Mouse (Mus musculus) embryonic facial prominence, embryonic 12.5 days (tissue): ENCODE measurements around the gene 4930415O20Rik. TPM values are rescaled to one million over a fixed set of nuclear protein-coding genes. Genes with fewer than 3 reads are reported as not detected.

Source experiments
- ATAC-seq: fragments of 200-750 bp; cut with Nextera tagmentation; 2 replicates; pipeline ENCODE4 v1.8.0; 2017; ENCODE audit not compliant: insufficient number of reproducible peaks, insufficient read depth, low FRiP score, low TSS enrichment
- H3K27ac ChIP-seq: fragments of 300-500 bp; sonication (generic); 2 replicates; pipeline ENCODE4 v1.5.1; 2016; ENCODE audit warnings: mild to moderate bottlenecking
- H3K27me3 ChIP-seq: fragments of 300-500 bp; sonication (generic); 2 replicates; pipeline ENCODE4 v1.6.1; 2016; ENCODE audit warnings: mild to moderate bottlenecking, moderate library complexity
- H3K36me3 ChIP-seq: fragments of 300-500 bp; sonication (generic); 2 replicates; pipeline ENCODE4 v1.6.1; 2016; ENCODE audit warnings: mild to moderate bottlenecking
- H3K4me1 ChIP-seq: fragments of 300-500 bp; sonication (generic); 2 replicates; pipeline ENCODE4 v1.6.1; 2016
- H3K4me2 ChIP-seq: fragments of 300-500 bp; sonication (generic); replicated peaks from 2 replicates; pipeline ENCODE4 v1.6.1; 2016; ENCODE audit warnings: mild to moderate bottlenecking, moderate library complexity
- H3K4me3 ChIP-seq: fragments of 300-500 bp; sonication (generic); 2 replicates; pipeline ENCODE4 v1.5.1; 2016; ENCODE audit warnings: mild to moderate bottlenecking
- H3K9ac ChIP-seq: fragments of 300-500 bp; sonication (generic); 2 replicates; pipeline ENCODE4 v1.6.1; 2016; ENCODE audit warnings: mild to moderate bottlenecking, moderate library complexity
- H3K9me3 ChIP-seq: fragments of 300-500 bp; sonication (generic); 2 replicates; pipeline ENCODE4 v1.6.1; 2016; ENCODE audit warnings: mild to moderate bottlenecking, moderate library complexity
- WGBS: fragments of 180-500 bp; shearing (Covaris S2); methylation state at CpG from one replicate; pipeline ENCODE4 v1.1.7; 2016; 5-methylcytosine and 5-hydroxymethylcytosine counted together
- polyA plus RNA-seq: library from polyadenylated mRNA; unstranded; fragments of >200 nt; fragmentation: Nextera tagmentation; extraction: Ambion mirVana; gene quantifications from 2 replicates; pipeline ENCODE4 v1.2.1, GENCODE M21; 2016

Gene 4930415O20Rik
- polyA plus RNA-seq, 1 experiment from 2014 or later: not detected

GRCm38 (mm10) chr15:98608784-98609250 is 38.0 kb downstream of the 4930415O20Rik start:
- Histone ChIP-seq H3K27me3 (no peaks in the 10 kb centered on the region), H3K4me3 (peak overlapping the region; percentile 71), H3K4me2 (peak overlapping the region; percentile 96), H3K9ac (peak overlapping the region; percentile 94), H3K9me3 (no peaks in the 10 kb centered on the region), H3K4me1 (peaks cover 25% of the 10 kb centered on the region), H3K27ac (peak overlapping the region; percentile 77), H3K36me3 (peaks cover 9% of the 10 kb centered on the region)
- 1% methylated on average over 15 of the region's 26 CpGs for WGBS
- peak; percentile 52; the same call in 1 of the 2 replicates for ATAC-seq

DNA sequence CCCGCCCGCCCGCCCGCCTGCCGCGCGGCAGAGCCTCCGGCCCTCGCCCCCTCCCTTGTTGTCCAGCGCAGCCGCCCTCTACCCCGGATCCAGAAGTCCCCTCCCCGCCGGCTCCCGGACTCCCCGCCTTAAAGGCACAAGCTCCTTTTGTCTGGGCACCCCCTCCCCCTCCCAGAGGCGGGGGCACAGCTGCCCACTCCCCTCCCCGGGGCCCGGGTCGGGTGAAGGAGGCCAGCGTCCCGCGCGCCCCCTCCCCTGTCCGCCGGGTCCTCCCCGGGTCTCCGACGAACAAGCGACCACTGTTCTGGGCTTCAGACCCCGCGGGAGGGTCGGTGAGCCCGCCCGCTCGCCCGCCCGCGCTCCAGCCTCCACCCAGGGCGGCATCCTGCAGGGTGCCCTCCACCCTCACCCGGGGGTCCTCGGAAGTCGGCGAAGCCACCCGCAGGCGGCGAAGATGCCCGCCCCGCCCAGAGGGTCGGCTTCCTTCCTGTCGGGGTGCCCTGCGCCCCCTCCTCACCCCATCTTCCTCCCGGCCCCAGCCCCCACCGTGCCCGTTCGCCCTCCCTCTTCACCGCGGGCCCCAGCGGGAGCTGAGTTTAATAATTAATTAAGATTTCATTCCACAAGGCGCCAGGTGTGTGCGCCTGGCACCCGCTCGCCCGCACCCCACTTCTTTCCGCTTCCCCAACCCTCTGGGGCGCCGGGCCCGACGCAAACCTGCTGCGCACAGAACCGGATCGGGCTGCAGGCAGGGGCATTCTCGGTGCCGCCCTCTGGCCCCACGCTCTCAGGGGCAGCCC is 38.7 kb downstream of the 4930415O20Rik start, which contains the start of gene Adcy6:
Gene Adcy6, minus strand, starts transcription at position 746 of the 800 bp plus-strand sequence.
- Histone ChIP-seq H3K9me3 (no peaks in the 10 kb centered on the region), H3K4me2 (peak within 1 kb of the TSS; percentile 96), H3K9ac (peak within 1 kb of the TSS; percentile 94), H3K27ac (peak within 1 kb of the TSS; percentile 77), H3K4me3 (peak within 1 kb of the TSS; percentile 71), H3K36me3 (peaks cover 2% of the 10 kb centered on the region; the same call in 1 of the 2 replicates), H3K4me1 (peaks cover 27% of the 10 kb centered on the region), H3K27me3 (no peaks in the 10 kb centered on the region)
- WGBS: under 1% methylated on average over 55 of the region's 75 CpGs
- peak; percentile 79 for ATAC-seq

DNA sequence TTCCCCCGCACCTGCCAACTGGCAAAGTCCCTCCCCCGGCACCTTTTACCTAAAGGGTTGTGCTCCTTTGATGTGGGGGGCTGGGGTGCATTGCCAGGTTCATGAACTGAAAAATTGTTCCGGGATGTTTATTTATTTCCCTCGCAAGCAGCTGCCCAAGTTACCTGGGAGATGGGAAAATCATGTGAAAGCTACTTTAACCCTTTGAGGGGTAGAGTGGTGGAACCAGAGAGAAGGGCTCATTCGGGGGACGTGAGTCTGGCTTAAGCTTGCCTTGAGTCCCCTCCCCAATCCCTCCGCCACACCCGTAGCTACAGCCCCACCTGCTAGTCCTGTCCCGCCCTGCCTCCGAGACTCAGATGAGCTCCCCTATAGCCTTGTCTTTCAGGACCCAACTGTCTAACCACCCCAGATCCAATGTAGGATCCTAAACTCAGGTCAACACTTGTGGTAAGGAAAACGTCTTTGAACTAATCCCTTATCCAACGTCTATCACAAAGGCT is 39.4 kb downstream of the 4930415O20Rik start:
- Histone ChIP-seq H3K4me2 (peak overlapping the region; percentile 96), H3K27me3 (no peaks in the 10 kb centered on the region), H3K4me3 (peak overlapping the region; percentile 71), H3K9me3 (no peaks in the 10 kb centered on the region), H3K27ac (peak overlapping the region; percentile 77), H3K4me1 (peaks cover 31% of the 10 kb centered on the region), H3K36me3 (no peaks in the 10 kb centered on the region), H3K9ac (peak overlapping the region; percentile 94)
- 2% methylated on average over 12 of the region's 12 CpGs for WGBS
- no peak for ATAC-seq

GRCm38 (mm10) chr15:98612229-98612628 is 41.4 kb downstream of the 4930415O20Rik start:
- H3K9ac ChIP-seq: no peak overlapping the region
- no peaks in the 10 kb centered on the region for H3K36me3 ChIP-seq
- no peak overlapping the region for H3K4me3 ChIP-seq
- H3K4me2 ChIP-seq: no peak overlapping the region
- H3K27me3 ChIP-seq: peaks cover 4% of the 10 kb centered on the region; the same call in 1 of the 2 replicates
- ATAC-seq: no peak
- H3K9me3 ChIP-seq: no peaks in the 10 kb centered on the region
- H3K27ac ChIP-seq: no peak overlapping the region
- peaks cover 27% of the 10 kb centered on the region for H3K4me1 ChIP-seq
- 95% methylated on average over 3 of the region's 3 CpGs for WGBS

- H3K36me3 ChIP-seq: no peaks in the 10 kb centered on the region
- no peak overlapping the region for H3K4me3 ChIP-seq
- ATAC-seq: no peak; the same call in 1 of the 2 replicates
- H3K4me1 ChIP-seq: peaks cover 12% of the 10 kb centered on the region; the same call in 1 of the 2 replicates
- no peak overlapping the region for H3K4me2 ChIP-seq
- H3K27ac ChIP-seq: peak overlapping the region; percentile 36; the same call in 1 of the 2 replicates
- H3K9ac ChIP-seq: no peak overlapping the region
- 45% methylated on average over 9 of the region's 9 CpGs for WGBS
- H3K9me3 ChIP-seq: no peaks in the 10 kb centered on the region
- peaks cover 4% of the 10 kb centered on the region; the same call in 1 of the 2 replicates for H3K27me3 ChIP-seq
Measured at GRCm38 (mm10) chr15:98614551-98614950, 43.7 kb downstream of the 4930415O20Rik start.

DNA sequence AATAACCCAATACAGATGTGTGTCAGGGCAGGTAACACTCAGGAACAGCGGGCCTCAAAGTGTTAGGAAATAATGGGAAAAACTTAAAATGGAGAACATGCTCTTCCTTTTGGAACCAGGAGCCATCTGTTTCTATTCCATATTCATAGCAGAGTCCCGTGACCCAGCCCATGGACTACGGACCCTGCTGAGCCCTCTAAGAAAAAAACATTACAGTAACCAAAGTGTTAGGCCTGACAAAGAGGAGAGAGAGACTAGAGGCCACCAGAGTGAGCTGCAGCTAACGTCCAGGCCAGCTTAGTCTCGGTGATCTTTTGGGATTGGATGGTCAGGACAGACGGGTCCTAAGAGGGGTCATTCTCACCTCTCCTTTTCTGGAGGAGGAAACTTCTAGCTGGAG is 44.2 kb downstream of the 4930415O20Rik start:
- 45% methylated on average over 6 of the region's 6 CpGs for WGBS
- Histone ChIP-seq H3K27ac (peak overlapping the region; percentile 36; the same call in 1 of the 2 replicates), H3K4me1 (peaks cover 12% of the 10 kb centered on the region; the same call in 1 of the 2 replicates), H3K9ac (no peak overlapping the region), H3K36me3 (no peaks in the 10 kb centered on the region), H3K9me3 (no peaks in the 10 kb centered on the region), H3K4me2 (no peak overlapping the region), H3K27me3 (peaks cover 4% of the 10 kb centered on the region; the same call in 1 of the 2 replicates), H3K4me3 (no peak overlapping the region)
- no peak for ATAC-seq

GRCm38 (mm10) chr15:98615751-98616150 is 44.9 kb downstream of the 4930415O20Rik start:
- no peak overlapping the region for H3K27ac ChIP-seq
- ATAC-seq: no peak
- H3K27me3 ChIP-seq: peaks cover 4% of the 10 kb centered on the region; the same call in 1 of the 2 replicates
- no peak overlapping the region for H3K4me3 ChIP-seq
- H3K9ac ChIP-seq: no peak overlapping the region
- H3K9me3 ChIP-seq: no peaks in the 10 kb centered on the region
- no peak overlapping the region for H3K4me2 ChIP-seq
- H3K36me3 ChIP-seq: no peaks in the 10 kb centered on the region
- H3K4me1 ChIP-seq: peaks cover 12% of the 10 kb centered on the region; the same call in 1 of the 2 replicates
- WGBS: 65% methylated on average over 6 of the region's 6 CpGs

GRCm38 (mm10) chr15:98616362-98617175 is 45.8 kb downstream of the 4930415O20Rik start:
- H3K36me3 ChIP-seq: no peaks in the 10 kb centered on the region
- H3K9ac ChIP-seq: no peak overlapping the region
- H3K27ac ChIP-seq: no peak overlapping the region
- peaks cover 12% of the 10 kb centered on the region; the same call in 1 of the 2 replicates for H3K4me1 ChIP-seq
- ATAC-seq: no peak
- peaks cover 4% of the 10 kb centered on the region; the same call in 1 of the 2 replicates for H3K27me3 ChIP-seq
- H3K4me2 ChIP-seq: peak overlapping the region; percentile 26
- H3K4me3 ChIP-seq: no peak overlapping the region
- no peaks in the 10 kb centered on the region for H3K9me3 ChIP-seq
- 29% methylated on average over 20 of the region's 20 CpGs for WGBS

GRCm38 (mm10) chr15:98617176-98617537 is 46.4 kb downstream of the 4930415O20Rik start:
- no peak for ATAC-seq
- no peak overlapping the region for H3K27ac ChIP-seq
- under 1% methylated on average over 12 of the region's 12 CpGs for WGBS
- peaks cover 12% of the 10 kb centered on the region; the same call in 1 of the 2 replicates for H3K4me1 ChIP-seq
- H3K9me3 ChIP-seq: no peaks in the 10 kb centered on the region
- H3K27me3 ChIP-seq: peaks cover 4% of the 10 kb centered on the region; the same call in 1 of the 2 replicates
- peak overlapping the region; percentile 26 for H3K4me2 ChIP-seq
- H3K4me3 ChIP-seq: no peak overlapping the region
- H3K9ac ChIP-seq: no peak overlapping the region
- no peaks in the 10 kb centered on the region for H3K36me3 ChIP-seq

- H3K4me1 ChIP-seq: peaks cover 5% of the 10 kb centered on the region; the same call in 1 of the 2 replicates
- no peaks in the 10 kb centered on the region for H3K9me3 ChIP-seq
- 9% methylated on average over 7 of the region's 7 CpGs for WGBS
- no peak overlapping the region for H3K4me2 ChIP-seq
- H3K9ac ChIP-seq: no peak overlapping the region
- H3K4me3 ChIP-seq: no peak overlapping the region
- H3K36me3 ChIP-seq: no peaks in the 10 kb centered on the region
- no peaks in the 10 kb centered on the region for H3K27me3 ChIP-seq
- ATAC-seq: no peak
- H3K27ac ChIP-seq: no peak overlapping the region
Measured at GRCm38 (mm10) chr15:98622199-98622598, 51.4 kb downstream of the 4930415O20Rik start.

GRCm38 (mm10) chr15:98622721-98623120 is 51.9 kb downstream of the 4930415O20Rik start:
- no peaks in the 10 kb centered on the region for H3K36me3 ChIP-seq
- H3K9ac ChIP-seq: no peak overlapping the region
- no peaks in the 10 kb centered on the region for H3K27me3 ChIP-seq
- H3K4me1 ChIP-seq: peaks cover 5% of the 10 kb centered on the region; the same call in 1 of the 2 replicates
- no peak overlapping the region for H3K4me2 ChIP-seq
- no peak overlapping the region for H3K27ac ChIP-seq
- H3K9me3 ChIP-seq: no peaks in the 10 kb centered on the region
- no peak for ATAC-seq
- no peak overlapping the region for H3K4me3 ChIP-seq
- WGBS: 19% methylated on average over 6 of the region's 6 CpGs
